Mouse (Mus musculus): Measurements from ENCODE around the gene Pvr.

DNA sequence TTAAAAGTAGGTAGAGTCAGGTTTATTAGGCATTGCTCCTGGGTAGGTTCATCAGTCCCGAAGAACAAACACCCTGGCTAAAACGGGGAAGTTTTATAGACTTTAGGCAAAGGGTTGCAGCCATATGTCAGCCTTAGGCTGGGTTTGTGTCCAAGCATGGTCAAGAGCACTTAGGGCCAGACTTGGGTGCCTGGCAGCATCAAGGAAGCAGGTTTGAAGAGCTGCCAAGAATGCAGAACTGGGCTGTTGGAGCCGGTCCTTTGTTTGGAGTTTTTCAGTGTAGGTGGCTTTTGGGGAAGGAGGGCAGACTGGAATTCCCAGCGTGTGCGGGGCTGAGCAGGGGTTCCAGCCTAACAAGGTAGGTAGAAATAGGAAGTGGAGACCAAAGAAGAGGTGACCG lies 15.0 kb upstream of the Pvr start:
- TF ChIP-seq CTCF (IDR thresholded peaks at IDR 0.05; ENCODE audit: extremely low read depth, insufficient read depth, low read length) = no peak
- TF ChIP-seq POLR2A (IDR thresholded peaks at IDR 0.05; ENCODE audit: extremely low read depth, insufficient read depth, low read length) = no peak
